Mouse (Mus musculus) C2C12 (cell line): ENCODE results near the gene Plekha5.

Experiments used
- CTCF ChIP-seq: IDR thresholded peaks from one replicate; pipeline ENCODE4 v1.5.1; 2011; ENCODE audit not compliant: control insufficient read depth, insufficient read depth, insufficient read length
- USF1 ChIP-seq: IDR thresholded peaks from one replicate; pipeline ENCODE4 v1.6.1; 2011; ENCODE audit warnings: low read depth, mild to moderate bottlenecking, control low read depth, moderate library complexity

GRCm38 (mm10) chr6:140498958-140499357 lies 75.1 kb downstream of the Plekha5 start:
- no peak for TF ChIP-seq CTCF
- TF ChIP-seq USF1 = no peak
